Mouse (Mus musculus): ENCODE results near the gene Il2rg. TPM values are rescaled to one million over a fixed set of nuclear protein-coding genes. Genes with fewer than 3 reads are reported as not detected.

The Il2rg gene
- 10 to 100 TPM; 32.3 to 34.3 TPM for total RNA-seq (2023)

GRCm38 (mm10) chrX:101268025-101268754 lies at the start of gene Il2rg:
TSS of gene Il2rg (minus strand) at chrX:101268255.

GRCm38 (mm10) chrX:101299055-101299454 lies 31.0 kb upstream of the Il2rg start, which contains the start of gene Nlgn3:
TSS of gene Nlgn3 (plus strand) at chrX:101299168.

GRCm38 (mm10) chrX:101273875-101274738 lies 6.1 kb upstream of the Il2rg start, which contains the start of gene Med12:
TSS of gene Med12 (plus strand) at chrX:101274030.

GRCm38 (mm10) chrX:101268755-101269124 lies 685 bp upstream of the Il2rg start, which contains the start of gene Gm20489:
TSS of gene Gm20489 (minus strand) at chrX:101269023.

GRCm38 (mm10) chrX:101263892-101264291 lies 4.2 kb downstream of the Il2rg start, which contains the start of gene Gm614:
TSS of gene Gm614 (minus strand) at chrX:101263992.

GRCm38 (mm10) chrX:101253952-101254729 lies 13.9 kb downstream of the Il2rg start, which contains the start of gene Foxo4:
TSS of gene Foxo4 (plus strand) at chrX:101254528.

GRCm38 (mm10) chrX:101221834-101222795 lies 45.9 kb downstream of the Il2rg start, which contains the start of gene Snx12:
TSS of gene Snx12 (minus strand) at chrX:101222563.

Other genes with a start within 250 kb of the Il2rg start
- gene Tex11, start 208.6 kb downstream of the Il2rg start, total RNA-seq (2023): not detected
- not detected for gene Slc7a3, start 182.2 kb downstream of the Il2rg start, total RNA-seq (2023)
- gene Snx12, start 45.7 kb downstream of the Il2rg start, total RNA-seq (2023): 10 to 100 TPM; 37.6 to 42.3 TPM
- gene Foxo4, start 13.7 kb downstream of the Il2rg start, total RNA-seq (2023): 10 to 100 TPM; 23.9 to 26.7 TPM
- gene Gm614, start 4.3 kb downstream of the Il2rg start, total RNA-seq (2023): 1 to 10 TPM; 3.0 to 3.6 TPM
- gene Gm20489, start 768 bp upstream of the Il2rg start, total RNA-seq (2023): not detected
- 10 to 100 TPM; 56.9 to 61.0 TPM for gene Med12, start 5.8 kb upstream of the Il2rg start, total RNA-seq (2023)
- under 1 TPM in 1 of 2 experiments, not detected in 1; 0.51 TPM for gene Nlgn3, start 30.9 kb upstream of the Il2rg start, total RNA-seq (2023)
- gene Gjb1, start 108.1 kb upstream of the Il2rg start, total RNA-seq (2023): not detected
- gene Zmym3, start 152.6 kb upstream of the Il2rg start, total RNA-seq (2023): 10 to 100 TPM; 14.2 to 20.6 TPM
- 100 to 1,000 TPM; 108 to 168 TPM for gene Nono, start 161.1 kb upstream of the Il2rg start, total RNA-seq (2023)
- 1 to 10 TPM; 1.6 TPM for gene Itgb1bp2, start 180.8 kb upstream of the Il2rg start, total RNA-seq (2023)

Measured in neutrophil, adult 59 days (primary cell).